Mouse (Mus musculus) limb, embryonic 10.5 days (tissue): ENCODE data around the gene Trappc6a. TPM values are rescaled to one million over a fixed set of nuclear protein-coding genes. Genes with fewer than 3 reads are reported as not detected.

Source experiments
- DNase-seq: peaks from one replicate; pipeline ENCODE4 v3.0.0-alpha.2; 2017; ENCODE audit warnings: low spot score
- H3K27ac ChIP-seq: fragments of 300-500 bp; sonication (generic); 2 replicates; pipeline ENCODE4 v1.5.1; 2016; ENCODE audit warnings: mild to moderate bottlenecking
- H3K27me3 ChIP-seq: fragments of 300-500 bp; sonication (generic); 2 replicates; pipeline ENCODE4 v1.6.1; 2016; ENCODE audit warnings: low read depth, mild to moderate bottlenecking; ENCODE audit not compliant: poor library complexity, severe bottlenecking
- H3K36me3 ChIP-seq: fragments of 300-500 bp; sonication (generic); 2 replicates; pipeline ENCODE4 v1.6.1; 2016; ENCODE audit warnings: mild to moderate bottlenecking, moderate library complexity
- H3K4me1 ChIP-seq: fragments of 300-500 bp; sonication (generic); 2 replicates; pipeline ENCODE4 v1.6.1; 2016
- H3K4me3 ChIP-seq: fragments of 300-500 bp; sonication (generic); 2 replicates; pipeline ENCODE4 v1.5.1; 2016; ENCODE audit warnings: mild to moderate bottlenecking, moderate library complexity
- H3K9me3 ChIP-seq: fragments of 300-500 bp; sonication (generic); replicated peaks from 2 replicates; pipeline ENCODE4 v1.6.1; 2016; ENCODE audit warnings: mild to moderate bottlenecking
- WGBS: fragments of 180-500 bp; shearing (Covaris S2); methylation state at CpG from one replicate; pipeline ENCODE4 v1.1.7; 2016; 5-methylcytosine and 5-hydroxymethylcytosine counted together
- polyA plus RNA-seq: library from polyadenylated mRNA; unstranded; fragments of >200 nt; fragmentation: Nextera tagmentation; extraction: Ambion mirVana; gene quantifications from 2 replicates; pipeline ENCODE4 v1.2.1, GENCODE M21; 2016

Trappc6a gene
- polyA plus RNA-seq, 1 experiment from 2014 or later: 90.5 TPM

- Histone ChIP-seq H3K36me3 (peaks cover 8% of the 10 kb centered on the region; the same call in 1 of the 2 replicates), H3K4me3 (no peak overlapping the region), H3K9me3 (no peaks in the 10 kb centered on the region), H3K27me3 (peaks cover 14% of the 10 kb centered on the region), H3K27ac (no peak overlapping the region), H3K4me1 (peaks cover 22% of the 10 kb centered on the region)
- 78% methylated on average over 6 of the region's 6 CpGs for WGBS
- no peak for DNase-seq
These were observed 4.2 kb downstream of the Trappc6a start for GRCm38 (mm10) chr7:19512353-19512752.

- H3K36me3 ChIP-seq: no peaks in the 10 kb centered on the region
- H3K27me3 ChIP-seq: peaks cover 69% of the 10 kb centered on the region
- peaks cover 31% of the 10 kb centered on the region for H3K4me1 ChIP-seq
- WGBS: 6% methylated on average over 29 of the region's 29 CpGs
- DNase-seq: peak; percentile 51
- H3K4me3 ChIP-seq: peak within 1 kb of the TSS; percentile 42
- H3K9me3 ChIP-seq: no peaks in the 10 kb centered on the region
- 0 out of 2 replicates have a peak within 1 kb of the TSS, but pooled peaks have one; percentile 26 for H3K27ac ChIP-seq
These were observed 9.6 kb downstream of the Trappc6a start, which contains the start of gene Nkpd1 for GRCm38 (mm10) chr7:19517652-19518365. Gene Nkpd1 (plus strand): TSS chr7:19517838.

GRCm38 (mm10) chr7:19520032-19520431 is 11.8 kb downstream of the Trappc6a start:
- 4% methylated on average over 23 of the region's 23 CpGs for WGBS
- peaks cover 91% of the 10 kb centered on the region for H3K27me3 ChIP-seq
- H3K36me3 ChIP-seq: no peaks in the 10 kb centered on the region
- H3K4me3 ChIP-seq: peak overlapping the region; percentile 42
- no peaks in the 10 kb centered on the region for H3K9me3 ChIP-seq
- peak overlapping the region; percentile 47; the same call in 1 of the 2 replicates for H3K27ac ChIP-seq
- peak; percentile 61 for DNase-seq
- H3K4me1 ChIP-seq: peaks cover 46% of the 10 kb centered on the region

- Histone ChIP-seq H3K27me3 (peaks cover 83% of the 10 kb centered on the region), H3K36me3 (peaks cover 1% of the 10 kb centered on the region; the same call in 1 of the 2 replicates), H3K27ac (peak overlapping the region; percentile 53), H3K4me3 (peak overlapping the region; percentile 59), H3K4me1 (peaks cover 32% of the 10 kb centered on the region), H3K9me3 (no peaks in the 10 kb centered on the region)
- WGBS: 14% methylated on average over 72 of the region's 72 CpGs
- DNase-seq: peak; percentile 51
These were observed 15.0 kb downstream of the Trappc6a start for GRCm38 (mm10) chr7:19523017-19523756.

- Histone ChIP-seq H3K36me3 (peaks cover 8% of the 10 kb centered on the region), H3K4me1 (peaks cover 32% of the 10 kb centered on the region), H3K27ac (peak overlapping the region; percentile 67), H3K9me3 (no peaks in the 10 kb centered on the region), H3K27me3 (peaks cover 76% of the 10 kb centered on the region), H3K4me3 (peak overlapping the region; percentile 59)
- WGBS: 3% methylated on average over 64 of the region's 64 CpGs
- peak; percentile 83 for DNase-seq
These were observed 15.7 kb downstream of the Trappc6a start for GRCm38 (mm10) chr7:19523757-19524419.

- Histone ChIP-seq H3K4me1 (peaks cover 30% of the 10 kb centered on the region), H3K36me3 (peaks cover 15% of the 10 kb centered on the region), H3K27me3 (peaks cover 69% of the 10 kb centered on the region), H3K4me3 (peak overlapping the region; percentile 59), H3K27ac (peak overlapping the region; percentile 67), H3K9me3 (no peaks in the 10 kb centered on the region)
- no peak for DNase-seq
- WGBS: 14% methylated on average over 24 of the region's 24 CpGs
These were observed 16.4 kb downstream of the Trappc6a start for GRCm38 (mm10) chr7:19524420-19525104.

- Histone ChIP-seq H3K27me3 (peaks cover 64% of the 10 kb centered on the region), H3K4me1 (peaks cover 25% of the 10 kb centered on the region), H3K4me3 (0 out of 2 replicates have a peak overlapping the region, but pooled peaks have one; percentile 59), H3K27ac (no peak overlapping the region), H3K9me3 (no peaks in the 10 kb centered on the region), H3K36me3 (peaks cover 20% of the 10 kb centered on the region)
- WGBS: 64% methylated on average over 2 of the region's 2 CpGs
- no peak for DNase-seq
These were observed 16.9 kb downstream of the Trappc6a start for GRCm38 (mm10) chr7:19525105-19525481.

- no peak overlapping the region for H3K27ac ChIP-seq
- H3K4me1 ChIP-seq: peaks cover 8% of the 10 kb centered on the region; the same call in 1 of the 2 replicates
- H3K27me3 ChIP-seq: peaks cover 4% of the 10 kb centered on the region
- H3K4me3 ChIP-seq: no peak overlapping the region; the same call in 1 of the 2 replicates
- DNase-seq: no peak
- H3K36me3 ChIP-seq: peaks cover 78% of the 10 kb centered on the region
- no peaks in the 10 kb centered on the region for H3K9me3 ChIP-seq
- WGBS: 66% methylated on average over 10 of the region's 10 CpGs
These were observed 22.9 kb downstream of the Trappc6a start for GRCm38 (mm10) chr7:19531077-19531476.

GRCm38 (mm10) chr7:19532240-19532639 is 24.0 kb downstream of the Trappc6a start:
- Histone ChIP-seq H3K4me1 (peaks cover 19% of the 10 kb centered on the region), H3K36me3 (peaks cover 81% of the 10 kb centered on the region), H3K27me3 (no peaks in the 10 kb centered on the region), H3K9me3 (no peaks in the 10 kb centered on the region), H3K27ac (no peak overlapping the region), H3K4me3 (no peak overlapping the region)
- 95% methylated on average over 14 of the region's 14 CpGs for WGBS
- no peak for DNase-seq

GRCm38 (mm10) chr7:19534676-19535075 is 26.5 kb downstream of the Trappc6a start:
- 93% methylated on average over 10 of the region's 10 CpGs for WGBS
- no peak overlapping the region for H3K27ac ChIP-seq
- no peak for DNase-seq
- peaks cover 64% of the 10 kb centered on the region for H3K36me3 ChIP-seq
- H3K9me3 ChIP-seq: no peaks in the 10 kb centered on the region
- H3K4me3 ChIP-seq: no peak overlapping the region
- no peaks in the 10 kb centered on the region for H3K27me3 ChIP-seq
- H3K4me1 ChIP-seq: peaks cover 27% of the 10 kb centered on the region

GRCm38 (mm10) chr7:19540771-19541566 is 32.8 kb downstream of the Trappc6a start:
- no peak overlapping the region for H3K27ac ChIP-seq
- H3K36me3 ChIP-seq: peaks cover 11% of the 10 kb centered on the region
- H3K9me3 ChIP-seq: no peaks in the 10 kb centered on the region
- H3K4me3 ChIP-seq: no peak overlapping the region
- H3K4me1 ChIP-seq: peaks cover 37% of the 10 kb centered on the region
- 97% methylated on average over 2 of the region's 2 CpGs for WGBS
- H3K27me3 ChIP-seq: no peaks in the 10 kb centered on the region
- no peak for DNase-seq
